ENCODE assay signal across 8 mouse cellular contexts in the genomic region with DNA sequence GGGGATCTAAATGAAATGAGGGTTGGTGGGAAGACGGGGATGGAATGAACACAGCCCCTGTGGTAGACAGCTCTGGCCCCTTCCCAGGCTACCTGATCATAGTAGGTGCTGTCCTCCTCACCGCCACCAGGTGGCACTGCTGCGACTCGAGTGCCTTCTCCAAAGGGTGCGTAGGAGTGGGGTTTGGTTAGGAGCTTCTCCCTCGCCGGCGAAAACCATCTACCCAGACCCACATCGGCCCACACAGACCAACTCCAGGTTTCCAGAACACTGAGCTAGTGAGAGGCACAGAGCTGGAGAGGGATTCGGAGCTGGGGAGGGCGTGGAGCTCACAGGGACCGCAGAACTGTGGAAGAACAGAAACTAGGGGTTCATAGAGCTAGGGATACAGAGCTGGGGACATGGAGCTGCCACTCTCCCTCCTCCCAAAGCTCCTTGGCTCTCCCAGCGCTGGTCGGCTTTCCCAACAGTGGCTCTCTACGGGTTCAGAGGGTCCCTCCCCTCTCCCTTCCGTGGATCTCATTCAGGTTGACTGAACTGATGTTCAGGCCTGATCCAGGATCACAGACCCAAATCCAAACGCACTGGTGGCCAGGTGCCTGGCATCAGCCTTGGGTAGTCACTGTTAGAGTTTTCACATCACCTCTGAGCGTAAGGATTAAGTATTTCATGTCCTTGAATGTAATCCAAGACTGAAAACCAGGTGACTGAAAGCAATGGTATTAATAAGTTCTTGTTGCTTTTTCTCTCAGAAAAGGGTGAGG. TPM values are rescaled to one million over a fixed set of nuclear protein-coding genes. Genes with fewer than 3 reads are reported as not detected.
DNase-seq lines count a peak whose midpoint lies in the region; ATAC-seq lines count a peak whose summit lies in the region.

No protein-coding gene starts in this region.

- H3K4me2 ChIP-seq in intestine, embryonic 14.5 days (ENCODE audit: low read length) = peak overlapping the region; percentile 39

- no peaks in the 10 kb centered on the region for H3K4me1 ChIP-seq in intestine, embryonic 14.5 days (replicated peaks; ENCODE audit: control insufficient read depth, insufficient read depth, low read length)
- peaks cover 14% of the 10 kb centered on the region for H3K4me1 ChIP-seq in midbrain, embryonic 10.5 days

- H3K4me3 ChIP-seq in intestine, embryonic 14.5 days (ENCODE audit: low read depth, low read length) = 0 out of 2 replicates have a peak overlapping the region, but pooled peaks have one; percentile 10
- H3K4me3 ChIP-seq in midbrain, embryonic 10.5 days = peak overlapping the region; percentile 37

- no peaks in the 10 kb centered on the region for H3K9me3 ChIP-seq in intestine, embryonic 14.5 days (ENCODE audit: control insufficient read depth, low read length)
- H3K9me3 ChIP-seq in midbrain, embryonic 10.5 days (replicated peaks) = no peaks in the 10 kb centered on the region

- H3K36me3 ChIP-seq in intestine, embryonic 14.5 days (ENCODE audit: control insufficient read depth, insufficient read depth, low read length) = peaks cover 32% of the 10 kb centered on the region
- peaks cover 34% of the 10 kb centered on the region for H3K36me3 ChIP-seq in midbrain, embryonic 10.5 days

- peak; percentile 67 for ATAC-seq in intestine, embryonic 14.5 days (replicated peaks; ENCODE audit: low FRiP score, low TSS enrichment, low read depth)

- WGBS in intestine, embryonic 14.5 days = 12% methylated on average over 18 of the region's 18 CpGs
- WGBS in midbrain, embryonic 10.5 days = 12% methylated on average over 18 of the region's 18 CpGs

- no peak overlapping the region for H3K27ac ChIP-seq in intestine, embryonic 14.5 days (ENCODE audit: low read depth)
- H3K27ac ChIP-seq in midbrain, embryonic 10.5 days (replicated peaks) = peak overlapping the region; percentile 63; the same call in 1 of the 2 replicates

- DNase-seq in urinary bladder, postnatal 14 days (ENCODE audit: low spot score) = peak; percentile 78
- DNase-seq in urinary bladder, postnatal 10 days (ENCODE audit: low spot score) = no peak
- DNase-seq in embryo, embryonic 10 days (ENCODE audit: low spot score) = peak; percentile 93
- peak; percentile 44 for DNase-seq in gastrocnemius, postnatal 25 days
- DNase-seq in intestine, embryonic 14.5 days (ENCODE audit: low spot score) = peak; percentile 90
- peak; percentile 82 for DNase-seq in left cerebral cortex, postnatal 4 days
- DNase-seq in midbrain, embryonic 10.5 days (ENCODE audit: low spot score) = peak; percentile 81
- peak; percentile 65 for DNase-seq in spleen, adult 12 weeks (ENCODE audit: low spot score)

- intact Hi-C loops in left cerebral cortex, postnatal 4 days (cut with DNase I) = no loop called here

- H3K27me3 ChIP-seq in intestine, embryonic 14.5 days (replicated peaks; ENCODE audit: control insufficient read depth, insufficient read depth, low read length) = no peaks in the 10 kb centered on the region
- peaks cover 42% of the 10 kb centered on the region for H3K27me3 ChIP-seq in midbrain, embryonic 10.5 days (ENCODE audit: low read depth, poor library complexity, severe bottlenecking)

- peak overlapping the region; percentile 34 for H3K9ac ChIP-seq in intestine, embryonic 14.5 days (ENCODE audit: low read length)

RNA-seq across cellular contexts. Expression of a gene that starts 18.2 kb away (rescaled TPM):
- 10 to 100 TPM; 76.5 to 78.1 TPM for total RNA-seq in gastrocnemius, postnatal 25 days (2021)
- 16.8 and 17.9 TPM in 2 replicates for polyA plus RNA-seq in intestine, embryonic 14.5 days (2014; fragmentation: Nextera tagmentation; extraction: Ambion mirVana)
- 10 to 100 TPM; 19.3 to 21.5 TPM for total RNA-seq in left cerebral cortex, postnatal 4 days (2021)
- 10.9 and 11.4 TPM in 2 replicates for polyA plus RNA-seq in midbrain, embryonic 10.5 days (2016; fragmentation: Nextera tagmentation; extraction: Ambion mirVana)

RNA-seq across cellular contexts. Expression of a gene that starts 21.0 kb away (rescaled TPM):
- 10 to 100 TPM in 1 of 2 experiments, 1 to 10 TPM in 1; 9.9 to 14.8 TPM for total RNA-seq in gastrocnemius, postnatal 25 days (2021)
- polyA plus RNA-seq in intestine, embryonic 14.5 days (2014; fragmentation: Nextera tagmentation; extraction: Ambion mirVana) = 1.5 and 2.0 TPM in 2 replicates
- under 1 TPM in 1 of 2 experiments, not detected in 1; 0.30 TPM for total RNA-seq in left cerebral cortex, postnatal 4 days (2021)
- 0.21 and 0.23 TPM in 2 replicates for polyA plus RNA-seq in midbrain, embryonic 10.5 days (2016; fragmentation: Nextera tagmentation; extraction: Ambion mirVana)

RNA-seq across cellular contexts. Expression of a gene that starts 33.6 kb away (rescaled TPM):
- under 1 TPM; 0.13 to 0.18 TPM for total RNA-seq in gastrocnemius, postnatal 25 days (2021)
- 2.4 and 3.7 TPM in 2 replicates for polyA plus RNA-seq in intestine, embryonic 14.5 days (2014; fragmentation: Nextera tagmentation; extraction: Ambion mirVana)
- 10 to 100 TPM; 35.9 to 48.5 TPM for total RNA-seq in left cerebral cortex, postnatal 4 days (2021)
- polyA plus RNA-seq in midbrain, embryonic 10.5 days (2016; fragmentation: Nextera tagmentation; extraction: Ambion mirVana) = 16.3 and 17.0 TPM in 2 replicates

Comparison
In these comparisons a context has a peak if more than half of its experiments do, and no peak if none do; other contexts are left out.
1. RNA of a gene that starts 21.0 kb away (total RNA-seq): 9.9 to 14.8 TPM in gastrocnemius, postnatal 25 days; 0.30 TPM in left cerebral cortex, postnatal 4 days; every median in the first group is over 4 times any median in the second.
2. RNA of a gene that starts 33.6 kb away (total RNA-seq): 35.9 to 48.5 TPM in left cerebral cortex, postnatal 4 days; 0.13 to 0.18 TPM in gastrocnemius, postnatal 25 days; every median in the first group is over 10 times any median in the second.